In genomic region chr4:32172992-32173391, GRCm38 (mm10) we compare ENCODE assay signal across 1 mouse cellular context.
TF ChIP-seq lines count a peak whose summit lies in the region.

No protein-coding gene starts in this region.

TF ChIP-seq in MEL, 35 proteins besides CTCF, POLR2A, EP300 and RAD21 (continued from another document):
- TF ChIP-seq UBTF (IDR thresholded peaks at IDR 0.05; ENCODE audit: borderline replicate concordance, insufficient read depth, low read depth, low read length): no peak
- TF ChIP-seq ZC3H11A (IDR thresholded peaks at IDR 0.05; ENCODE audit: low read depth, low read length): no peak
